Mouse (Mus musculus) stomach, postnatal 0 days (tissue): ENCODE measurements around the gene Zfp607a.

Experiments
- CTCF ChIP-seq: IDR thresholded peaks from 2 replicates; pipeline ENCODE4 v1.5.1; 2016; ENCODE audit warnings: antibody characterized with exemption, low read depth, mild to moderate bottlenecking, moderate library complexity
- EP300 ChIP-seq: optimal IDR thresholded peaks from 2 replicates; pipeline ENCODE3; 2016; ENCODE audit warnings: antibody characterized with exemption

- TF ChIP-seq CTCF (no peak), EP300 (no peak)
These were observed 34.7 kb upstream of the Zfp607a start for GRCm38 (mm10) chr7:27822611-27823010.
